Mouse (Mus musculus) brain, embryonic 14.5 days (tissue): ENCODE measurements around the gene Htatip2.

Experiments used
- CTCF ChIP-seq: fragments of 200-500 bp; IDR thresholded peaks from 2 replicates; pipeline ENCODE4 v1.5.1; 2012; ENCODE audit warnings: inconsistent platforms, mild to moderate bottlenecking, moderate library complexity, borderline replicate concordance; ENCODE audit not compliant: insufficient read depth, insufficient read length; ENCODE audit errors: extremely low read depth
- POLR2A ChIP-seq: fragments of 200-500 bp; IDR thresholded peaks from 2 replicates; pipeline ENCODE4 v1.6.1; 2012; ENCODE audit warnings: mild to moderate bottlenecking, inconsistent platforms, borderline replicate concordance; ENCODE audit not compliant: poor library complexity, insufficient read depth, insufficient read length, severe bottlenecking; ENCODE audit errors: extremely low read depth

DNA sequence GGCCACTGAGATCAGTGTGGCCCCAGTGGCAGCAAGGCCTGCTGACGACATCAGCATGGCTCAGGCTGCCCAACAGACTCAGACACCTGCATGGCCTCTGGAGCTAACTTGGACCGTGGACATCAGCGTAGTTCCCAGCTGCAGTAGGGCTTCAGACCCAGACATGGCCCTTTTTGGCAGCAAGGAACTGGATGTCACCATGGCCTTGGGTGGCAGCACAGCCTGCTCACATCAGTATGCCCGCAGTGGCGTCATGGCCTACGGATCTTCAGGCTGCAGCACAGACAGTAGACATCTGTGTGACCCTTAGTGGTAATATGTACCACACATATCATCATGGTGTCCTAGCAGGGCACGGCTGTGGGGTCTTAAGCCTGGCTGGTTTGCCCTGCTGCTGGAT is 26.2 kb downstream of the Htatip2 start:
- TF ChIP-seq CTCF = no peak
- TF ChIP-seq POLR2A = no peak
